Mouse (Mus musculus): Measurements from ENCODE around the gene Gja5. TPM values are rescaled to one million over a fixed set of nuclear protein-coding genes. Genes with fewer than 3 reads are reported as not detected.

Gene Gja5
- polyA plus RNA-seq (2012; rRNA removed): 0.95 and 0.97 TPM in 2 replicates

DNA sequence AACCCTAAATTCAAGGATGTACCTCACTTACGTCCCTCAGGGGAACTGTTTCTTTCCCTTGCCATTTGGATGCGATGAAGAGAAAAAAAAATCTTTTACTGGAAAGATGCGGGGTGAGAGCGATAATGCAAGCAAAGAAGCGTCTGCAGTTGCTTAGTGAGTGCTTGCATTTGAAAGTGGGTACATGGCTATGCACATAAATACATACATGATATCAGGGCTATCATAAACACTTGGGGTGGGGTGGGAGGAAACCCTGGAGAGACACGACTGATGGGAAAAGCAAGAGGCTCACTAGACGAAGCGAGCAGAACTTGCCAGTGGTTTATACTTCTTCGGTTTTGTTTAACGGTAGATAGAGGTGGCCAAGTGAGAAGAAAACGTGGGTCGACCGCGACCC, at the start of gene Gja5:
Gene Gja5, plus strand, starts transcription at position 301 of the 400 bp plus-strand sequence.
- no peak for DNase-seq (ENCODE audit: low read depth in 1 of 2, low spot score in 2 of 2)
- H3K4me1 ChIP-seq (ENCODE audit: control insufficient read depth, insufficient read depth, insufficient read length): no peaks in the 10 kb centered on the region; the same call in 1 of the 2 replicates
- H3K4me3 ChIP-seq (ENCODE audit: extremely low read depth, insufficient read depth, insufficient read length): peak within 1 kb of the TSS; percentile 93
- WGBS: 22% methylated on average over 14 of the region's 14 CpGs
- no peak within 1 kb of the TSS for H3K27ac ChIP-seq (ENCODE audit: insufficient read depth, low read length)
- no peaks in the 10 kb centered on the region for H3K36me3 ChIP-seq (ENCODE audit: control insufficient read depth, insufficient read depth, low read length)
- TF ChIP-seq POLR2A (IDR thresholded peaks at IDR 0.05; ENCODE audit: low read depth, low read length): no peak
- TF ChIP-seq CTCF (IDR thresholded peaks at IDR 0.05; ENCODE audit: extremely low read depth, insufficient read depth, insufficient read length, insufficient replicate concordance): no peak
- H3K27me3 ChIP-seq (ENCODE audit: control insufficient read depth, insufficient read depth, low read length): no peaks in the 10 kb centered on the region

DNA sequence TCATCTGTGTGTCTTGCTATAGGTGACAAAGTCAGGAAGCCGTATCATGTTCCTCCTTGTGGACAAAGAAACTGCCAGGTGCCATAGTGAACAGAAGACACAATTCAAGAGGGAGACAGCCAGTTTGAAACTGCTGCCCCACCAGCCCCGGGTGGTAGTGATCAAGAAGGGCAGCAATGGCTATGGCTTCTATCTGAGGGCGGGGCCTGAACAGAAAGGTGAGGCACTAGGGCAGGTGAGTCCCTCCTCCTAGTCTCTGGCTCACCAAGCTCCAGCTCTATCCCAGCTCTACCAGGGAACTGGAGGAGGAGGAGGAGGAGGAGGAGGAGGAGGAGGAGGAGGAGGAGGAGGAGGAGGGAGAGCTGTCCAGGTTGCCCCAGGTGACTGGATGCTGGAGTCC, 48.7 kb upstream of the Gja5 start:
- Histone ChIP-seq H3K27ac (ENCODE audit: insufficient read depth, low read length) (no peak overlapping the region), H3K4me3 (ENCODE audit: extremely low read depth, insufficient read depth, insufficient read length) (no peak overlapping the region), H3K36me3 (ENCODE audit: control insufficient read depth, insufficient read depth, low read length) (no peaks in the 10 kb centered on the region), H3K4me1 (ENCODE audit: control insufficient read depth, insufficient read depth, insufficient read length) (no peaks in the 10 kb centered on the region), H3K27me3 (ENCODE audit: control insufficient read depth, insufficient read depth, low read length) (no peaks in the 10 kb centered on the region)
- 89% methylated on average over 3 of the region's 3 CpGs for WGBS
- TF ChIP-seq CTCF (IDR thresholded peaks at IDR 0.05; ENCODE audit: extremely low read depth, insufficient read depth, insufficient read length, insufficient replicate concordance): no peak
- no peak for TF ChIP-seq POLR2A (IDR thresholded peaks at IDR 0.05; ENCODE audit: low read depth, low read length)
- DNase-seq (ENCODE audit: low read depth in 1 of 2, low spot score in 2 of 2): no peak

DNA sequence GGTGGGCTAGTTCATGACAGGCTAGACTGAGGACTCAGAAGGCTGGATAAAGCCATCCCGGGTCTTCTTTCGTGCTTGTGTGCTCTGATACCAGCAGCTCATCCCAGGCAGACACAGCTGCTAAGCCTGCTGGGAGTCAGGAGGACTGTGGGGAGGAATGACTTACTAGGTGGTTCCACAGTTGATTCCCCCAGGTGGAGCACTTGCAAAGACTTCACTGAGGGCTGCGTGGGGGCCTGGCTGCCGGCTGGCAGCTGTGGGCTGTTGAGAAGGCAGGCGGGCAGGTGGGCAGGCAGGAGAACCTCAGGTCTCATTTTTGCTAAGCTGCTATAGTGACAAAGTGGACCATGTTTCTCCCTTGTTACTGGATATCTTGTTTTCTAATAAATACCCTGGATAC, 44.0 kb upstream of the Gja5 start:
- H3K27me3 ChIP-seq (ENCODE audit: control insufficient read depth, insufficient read depth, low read length): no peaks in the 10 kb centered on the region; the same call in 1 of the 2 replicates
- no peaks in the 10 kb centered on the region for H3K4me1 ChIP-seq (ENCODE audit: control insufficient read depth, insufficient read depth, insufficient read length)
- H3K36me3 ChIP-seq (ENCODE audit: control insufficient read depth, insufficient read depth, low read length): 0 out of 2 replicates have a peak, but pooled peaks cover 1% of the 10 kb centered on the region
- no peak for TF ChIP-seq CTCF (IDR thresholded peaks at IDR 0.05; ENCODE audit: extremely low read depth, insufficient read depth, insufficient read length, insufficient replicate concordance)
- TF ChIP-seq POLR2A (IDR thresholded peaks at IDR 0.05; ENCODE audit: low read depth, low read length): no peak
- H3K27ac ChIP-seq (ENCODE audit: insufficient read depth, low read length): no peak overlapping the region
- no peak overlapping the region for H3K4me3 ChIP-seq (ENCODE audit: extremely low read depth, insufficient read depth, insufficient read length)
- 92% methylated on average over 5 of the region's 5 CpGs for WGBS
- no peak for DNase-seq (ENCODE audit: low read depth in 1 of 2, low spot score in 2 of 2)

DNA sequence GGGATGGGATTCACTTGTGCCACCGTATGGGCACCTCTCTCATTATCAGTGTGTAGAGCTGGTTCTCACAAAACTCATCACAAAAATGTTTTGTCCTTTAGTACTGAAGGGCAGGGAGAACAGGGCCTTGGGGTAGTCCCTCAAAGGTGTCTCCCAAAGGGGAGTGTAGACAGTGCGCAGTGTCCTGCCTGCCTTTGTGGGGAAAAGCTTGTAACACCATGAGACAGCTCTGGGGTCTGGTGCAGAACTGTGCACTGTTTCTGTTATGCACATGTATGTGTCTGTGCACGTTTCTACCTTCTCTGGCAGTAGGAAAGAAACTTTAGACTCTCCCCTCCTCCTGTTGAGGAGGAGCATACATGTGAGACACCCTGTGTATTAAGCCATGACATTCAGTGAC, 36.6 kb upstream of the Gja5 start:
- H3K36me3 ChIP-seq (ENCODE audit: control insufficient read depth, insufficient read depth, low read length): peaks cover 17% of the 10 kb centered on the region
- H3K27ac ChIP-seq (ENCODE audit: insufficient read depth, low read length): no peak overlapping the region
- 96% methylated on average over 3 of the region's 3 CpGs for WGBS
- no peaks in the 10 kb centered on the region for H3K27me3 ChIP-seq (ENCODE audit: control insufficient read depth, insufficient read depth, low read length)
- no peak for TF ChIP-seq POLR2A (IDR thresholded peaks at IDR 0.05; ENCODE audit: low read depth, low read length)
- TF ChIP-seq CTCF (IDR thresholded peaks at IDR 0.05; ENCODE audit: extremely low read depth, insufficient read depth, insufficient read length, insufficient replicate concordance): no peak
- H3K4me1 ChIP-seq (ENCODE audit: control insufficient read depth, insufficient read depth, insufficient read length): no peaks in the 10 kb centered on the region
- DNase-seq (ENCODE audit: low read depth in 1 of 2, low spot score in 2 of 2): no peak
- H3K4me3 ChIP-seq (ENCODE audit: extremely low read depth, insufficient read depth, insufficient read length): no peak overlapping the region

DNA sequence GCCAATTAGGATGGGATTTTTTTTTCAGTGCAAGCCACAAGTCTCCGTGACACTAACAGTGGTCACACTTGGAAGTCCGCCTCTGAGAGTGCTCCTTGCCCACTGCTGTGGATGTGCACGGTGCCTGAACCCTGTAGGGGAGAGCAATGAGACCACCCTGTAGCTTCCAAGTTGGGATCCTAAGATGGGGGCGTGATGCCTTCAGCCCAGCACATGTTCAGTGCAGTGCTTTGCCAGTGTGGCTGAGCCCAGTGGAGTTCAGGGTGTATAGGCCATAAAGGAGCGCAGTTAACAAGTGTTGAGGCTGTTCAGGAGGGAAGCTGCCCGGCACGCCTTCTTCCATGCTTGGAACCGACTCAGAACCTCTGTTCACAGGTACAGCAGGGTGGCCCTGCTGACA, 35.9 kb upstream of the Gja5 start:
- no peak for DNase-seq (ENCODE audit: low read depth in 1 of 2, low spot score in 2 of 2)
- WGBS: 95% methylated on average over 8 of the region's 8 CpGs
- no peak for TF ChIP-seq POLR2A (IDR thresholded peaks at IDR 0.05; ENCODE audit: low read depth, low read length)
- no peak for TF ChIP-seq CTCF (IDR thresholded peaks at IDR 0.05; ENCODE audit: extremely low read depth, insufficient read depth, insufficient read length, insufficient replicate concordance)
- Histone ChIP-seq H3K4me1 (ENCODE audit: control insufficient read depth, insufficient read depth, insufficient read length) (no peaks in the 10 kb centered on the region), H3K4me3 (ENCODE audit: extremely low read depth, insufficient read depth, insufficient read length) (no peak overlapping the region), H3K27me3 (ENCODE audit: control insufficient read depth, insufficient read depth, low read length) (no peaks in the 10 kb centered on the region), H3K27ac (ENCODE audit: insufficient read depth, low read length) (no peak overlapping the region), H3K36me3 (ENCODE audit: control insufficient read depth, insufficient read depth, low read length) (peaks cover 17% of the 10 kb centered on the region)

DNA sequence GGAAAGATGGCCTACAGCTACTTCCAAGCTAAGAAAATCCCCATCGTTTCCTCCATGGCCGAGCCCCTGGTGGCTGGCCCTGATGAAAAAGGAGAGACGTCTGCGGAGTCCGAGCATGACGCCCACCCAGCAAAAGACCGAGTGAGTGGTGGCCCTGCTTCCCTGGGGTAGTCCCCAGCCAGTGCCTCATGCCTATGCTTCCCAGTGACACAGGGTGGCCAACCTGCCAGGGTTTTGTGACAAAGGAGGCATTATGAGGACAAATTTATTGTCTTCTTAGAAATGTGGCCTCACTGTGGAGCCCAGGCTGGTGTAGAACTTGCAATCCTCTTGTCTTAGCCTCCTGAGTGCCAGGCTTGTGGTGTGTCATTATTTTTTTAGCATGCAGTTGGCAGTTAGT, 35.4 kb upstream of the Gja5 start:
- Histone ChIP-seq H3K27ac (ENCODE audit: insufficient read depth, low read length) (no peak overlapping the region), H3K4me3 (ENCODE audit: extremely low read depth, insufficient read depth, insufficient read length) (no peak overlapping the region), H3K27me3 (ENCODE audit: control insufficient read depth, insufficient read depth, low read length) (no peaks in the 10 kb centered on the region), H3K36me3 (ENCODE audit: control insufficient read depth, insufficient read depth, low read length) (peaks cover 17% of the 10 kb centered on the region), H3K4me1 (ENCODE audit: control insufficient read depth, insufficient read depth, insufficient read length) (no peaks in the 10 kb centered on the region)
- no peak for TF ChIP-seq POLR2A (IDR thresholded peaks at IDR 0.05; ENCODE audit: low read depth, low read length)
- no peak for TF ChIP-seq CTCF (IDR thresholded peaks at IDR 0.05; ENCODE audit: extremely low read depth, insufficient read depth, insufficient read length, insufficient replicate concordance)
- WGBS: 94% methylated on average over 7 of the region's 7 CpGs
- DNase-seq (ENCODE audit: low read depth in 1 of 2, low spot score in 2 of 2): no peak

DNA sequence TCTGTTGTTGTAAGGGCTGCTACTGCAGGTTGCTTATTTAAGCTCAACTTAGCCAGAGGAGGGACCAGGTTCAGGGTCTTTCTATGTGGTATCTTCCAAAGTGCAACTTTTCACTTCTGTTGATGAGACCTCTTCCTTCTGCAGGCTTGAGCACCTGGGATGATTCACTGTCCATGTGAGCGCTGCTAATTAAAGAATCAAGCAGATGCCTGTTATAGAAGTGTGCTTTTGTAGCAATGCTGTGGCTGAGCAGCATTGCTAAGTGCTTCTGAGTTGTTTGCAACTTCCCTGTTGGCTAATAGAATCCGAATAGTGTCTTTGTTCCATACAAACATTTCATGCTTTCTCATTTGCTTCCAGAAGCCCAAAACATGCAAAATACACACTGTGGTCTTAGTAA, 34.2 kb upstream of the Gja5 start:
- H3K27ac ChIP-seq (ENCODE audit: insufficient read depth, low read length): no peak overlapping the region
- no peaks in the 10 kb centered on the region for H3K27me3 ChIP-seq (ENCODE audit: control insufficient read depth, insufficient read depth, low read length)
- no peak for DNase-seq (ENCODE audit: low read depth in 1 of 2, low spot score in 2 of 2)
- H3K4me1 ChIP-seq (ENCODE audit: control insufficient read depth, insufficient read depth, insufficient read length): no peaks in the 10 kb centered on the region
- WGBS: 90% methylated on average over 2 of the region's 2 CpGs
- peaks cover 25% of the 10 kb centered on the region for H3K36me3 ChIP-seq (ENCODE audit: control insufficient read depth, insufficient read depth, low read length)
- H3K4me3 ChIP-seq (ENCODE audit: extremely low read depth, insufficient read depth, insufficient read length): no peak overlapping the region
- TF ChIP-seq CTCF (IDR thresholded peaks at IDR 0.05; ENCODE audit: extremely low read depth, insufficient read depth, insufficient read length, insufficient replicate concordance): no peak
- TF ChIP-seq POLR2A (IDR thresholded peaks at IDR 0.05; ENCODE audit: low read depth, low read length): no peak
